Mouse (Mus musculus) MEL (cell line): ENCODE data around the gene Foxo3.

Source experiments
- CTCF ChIP-seq, 3 experiments: IDR thresholded peaks in 2 of 3; conservative IDR thresholded peaks in 1 of 3; 2 replicates each; pipeline ENCODE4 v1.5.1; 2011 to 2012; ENCODE audit warnings: low read length in 3 of 3, low read depth in 2 of 3, mild to moderate bottlenecking in 2 of 3, improper control_type of control experiment in 1 of 3, inconsistent platforms in 1 of 3, mixed read lengths in 1 of 3, moderate library complexity in 1 of 3; ENCODE audit not compliant: control insufficient read depth in 1 of 3, insufficient read depth in 1 of 3, poor library complexity in 1 of 3, severe bottlenecking in 1 of 3
- NELFE ChIP-seq: IDR thresholded peaks from 2 replicates; pipeline ENCODE4 v1.6.1; 2011; ENCODE audit warnings: low read depth, low read length, improper control_type of control experiment
- POLR2A ChIP-seq, 2 experiments: IDR thresholded peaks; 2 replicates each; pipeline ENCODE4 v1.6.1; 2011 to 2012; ENCODE audit warnings: low read length in 2 of 2, mild to moderate bottlenecking in 2 of 2, control low read depth in 1 of 2, improper control_type of control experiment in 1 of 2, low read depth in 1 of 2, moderate library complexity in 1 of 2; ENCODE audit not compliant: control insufficient read depth in 1 of 2, insufficient read depth in 1 of 2, poor library complexity in 1 of 2

GRCm38 (mm10) chr10:42142081-42142480, 134.5 kb downstream of the Foxo3 start:
- TF ChIP-seq POLR2A (IDR thresholded peaks at IDR 0.05; ENCODE audit: control insufficient read depth in 1 of 2, insufficient read depth in 1 of 2, low read depth in 1 of 2, low read length in 2 of 2, poor library complexity in 1 of 2) (no peak), NELFE (no peak), CTCF (IDR thresholded peaks at IDR 0.05 in 2 of 3, conservative IDR thresholded peaks at IDR 0.05 in 1 of 3; ENCODE audit: control insufficient read depth in 1 of 3, insufficient read depth in 1 of 3, low read depth in 2 of 3, low read length in 3 of 3, poor library complexity in 1 of 3, severe bottlenecking in 1 of 3) (no peak; a peak in 1 of 6 replicates)
